Mouse (Mus musculus) MN1 (cell line): ENCODE measurements at regions not wholly inside any gene's neighbourhood (a gene's known extent, or its start where the extent isn't known, plus 50 kb on each side); places are given as distances from the start of the nearest gene placed in this dataset.

Source experiments
- DNase-seq: peaks from one replicate; pipeline ENCODE4 v3.0.0-alpha.2; 2016; ENCODE audit warnings: low spot score

DNA sequence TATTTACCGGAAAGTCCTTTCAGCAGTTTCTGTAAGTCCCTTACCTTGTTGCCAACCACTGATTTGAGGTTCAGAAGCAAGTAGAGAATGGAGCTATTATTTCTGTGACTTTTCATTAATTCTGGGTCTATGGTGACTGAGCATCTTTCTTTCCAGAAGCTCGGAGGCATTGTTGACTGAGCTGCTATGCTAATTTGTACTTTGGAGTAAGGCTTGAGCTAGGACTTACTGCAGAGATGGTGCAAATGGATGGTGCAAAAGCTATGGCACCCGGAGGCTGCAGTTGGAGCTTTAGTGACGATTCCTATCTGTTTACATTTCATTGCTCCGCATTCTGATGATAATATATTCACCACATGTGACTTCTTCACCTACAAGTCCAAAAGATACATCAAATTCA, 266.2 kb downstream of the Spry2 start:
- no peak for DNase-seq

DNA sequence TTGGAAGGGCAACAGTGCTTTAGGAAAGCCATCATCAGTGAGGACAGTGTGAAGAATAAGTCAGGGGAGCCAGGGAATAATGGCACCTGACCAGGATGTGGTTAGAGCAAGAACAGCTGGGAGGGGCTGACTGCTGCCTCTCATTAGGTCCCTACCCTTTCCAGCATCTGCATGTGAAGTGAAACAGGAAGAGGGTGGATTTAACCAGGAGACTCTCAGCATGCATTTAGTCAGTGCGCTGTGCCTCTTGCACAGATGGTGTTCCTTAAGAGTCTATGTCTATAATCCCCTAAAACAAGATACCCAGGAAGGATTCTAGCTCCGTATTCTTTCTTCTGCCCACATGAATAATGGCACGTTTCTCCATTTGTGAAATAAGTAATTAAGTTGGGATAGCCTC, 267.9 kb downstream of the Spry2 start:
- DNase-seq = no peak

DNA sequence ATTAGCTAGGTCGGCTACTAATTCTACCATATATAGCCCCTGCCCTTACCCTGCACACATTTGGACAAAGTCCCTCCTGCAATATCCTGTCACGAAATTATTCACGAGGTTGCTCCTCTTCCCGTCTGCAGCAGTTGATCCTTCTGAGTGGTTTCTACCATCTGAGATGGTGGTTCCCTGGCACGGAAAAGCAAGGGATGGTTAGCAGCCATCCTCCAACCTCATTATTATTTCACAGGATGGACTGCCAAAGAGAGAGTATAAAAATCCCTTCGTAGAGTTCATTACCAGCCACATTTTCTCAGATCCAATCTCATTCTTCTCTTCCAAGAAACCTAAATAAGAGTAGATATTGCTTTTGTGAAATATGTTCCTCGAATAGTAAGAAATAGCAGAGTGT, 272.2 kb downstream of the Spry2 start:
- no peak for DNase-seq

DNA sequence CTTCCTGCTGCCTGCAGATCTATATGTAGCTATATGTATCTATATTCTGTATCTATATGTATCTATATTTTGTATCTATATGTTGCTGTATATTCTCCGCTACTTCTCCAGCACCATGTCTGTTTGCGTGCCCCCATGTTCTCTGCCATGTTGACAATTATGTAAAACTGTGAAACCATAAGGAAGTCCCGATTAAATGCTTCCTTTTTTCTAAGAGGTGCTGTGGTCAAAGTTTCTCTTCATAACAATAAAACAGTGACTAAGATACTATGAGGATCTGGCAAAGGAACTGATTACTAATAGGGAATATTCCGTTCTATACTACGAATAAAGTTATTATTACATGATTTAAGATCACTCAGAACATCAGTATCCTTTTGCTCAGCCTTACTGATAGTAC, 274.5 kb downstream of the Spry2 start:
- no peak for DNase-seq

DNA sequence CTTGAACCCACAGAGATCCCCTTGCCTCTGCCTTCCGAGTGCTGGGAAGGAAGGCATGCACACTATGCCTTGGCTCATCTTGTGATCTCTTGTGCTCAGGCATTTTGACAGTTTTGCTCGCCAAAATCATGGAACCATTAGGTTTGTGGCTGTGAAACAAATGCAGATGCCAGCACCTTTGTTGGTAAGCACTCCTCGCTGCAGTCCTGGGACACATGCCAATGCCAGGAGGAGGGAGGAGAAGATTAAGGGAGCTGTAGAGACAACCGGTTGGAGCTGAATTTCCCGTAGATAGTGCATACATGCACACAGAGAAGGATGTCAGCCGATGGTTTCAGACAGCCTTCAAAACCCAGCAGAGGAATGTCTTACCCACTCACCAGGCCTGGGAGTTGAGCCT, 275.5 kb downstream of the Spry2 start:
- DNase-seq = no peak

DNA sequence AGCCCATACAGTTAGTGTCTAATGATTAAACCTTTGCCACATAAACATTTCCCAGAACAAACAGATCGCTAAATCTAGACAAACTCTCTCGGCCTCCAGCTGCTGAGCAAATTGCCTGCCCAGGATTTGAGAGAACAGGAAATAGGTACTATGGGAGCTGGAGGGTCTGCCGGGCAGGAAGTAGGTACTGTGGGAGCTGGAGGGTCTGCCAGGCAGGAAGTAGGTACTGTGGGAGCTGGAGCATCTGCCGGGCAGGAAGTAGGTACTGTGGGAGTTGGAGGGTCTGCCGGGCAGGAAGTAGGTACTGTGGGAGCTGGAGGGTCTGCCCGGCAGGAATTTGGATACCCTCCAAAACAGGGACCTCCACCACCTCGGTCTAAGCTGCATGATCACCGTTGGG, 277.2 kb downstream of the Spry2 start:
- DNase-seq = no peak

DNA sequence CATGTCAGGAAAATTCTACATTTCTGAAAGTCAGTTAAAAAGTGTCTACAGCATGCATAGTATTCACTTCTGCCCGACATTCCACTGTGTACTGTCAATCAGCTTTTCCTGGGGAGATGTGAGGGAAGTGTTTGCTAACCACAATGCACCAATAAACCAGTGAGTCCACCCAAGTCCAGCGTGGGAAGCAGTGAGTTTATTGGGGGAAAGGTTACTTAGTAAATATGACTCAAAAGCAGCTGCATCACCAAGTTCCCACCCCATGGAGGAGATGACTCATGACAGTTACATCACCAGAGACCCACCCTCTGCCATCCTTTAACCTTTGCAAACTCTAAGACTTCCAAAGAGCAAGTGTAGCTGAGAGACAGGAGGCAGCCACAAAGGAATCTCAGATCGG, 280.9 kb downstream of the Spry2 start:
- DNase-seq = no peak

DNA sequence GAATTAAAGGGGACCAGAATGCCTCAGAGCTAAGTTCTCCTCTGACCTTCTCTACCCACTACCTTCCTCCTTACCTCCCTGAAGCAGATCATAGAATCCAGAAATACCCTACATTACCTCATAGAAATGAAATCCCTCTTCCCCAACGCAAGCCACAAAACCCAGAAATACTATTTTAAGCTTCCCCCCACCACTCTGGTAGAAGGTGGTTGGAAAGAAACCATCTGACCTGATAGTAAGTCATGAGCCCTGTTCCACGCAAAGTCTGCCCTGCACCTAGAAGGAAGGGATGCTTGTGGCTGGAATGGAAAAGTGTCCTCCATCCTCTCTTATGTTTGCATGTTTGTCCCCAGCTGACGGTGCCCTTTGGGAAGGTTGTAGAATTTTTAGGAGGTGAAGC, 283.8 kb downstream of the Spry2 start:
- no peak for DNase-seq

DNA sequence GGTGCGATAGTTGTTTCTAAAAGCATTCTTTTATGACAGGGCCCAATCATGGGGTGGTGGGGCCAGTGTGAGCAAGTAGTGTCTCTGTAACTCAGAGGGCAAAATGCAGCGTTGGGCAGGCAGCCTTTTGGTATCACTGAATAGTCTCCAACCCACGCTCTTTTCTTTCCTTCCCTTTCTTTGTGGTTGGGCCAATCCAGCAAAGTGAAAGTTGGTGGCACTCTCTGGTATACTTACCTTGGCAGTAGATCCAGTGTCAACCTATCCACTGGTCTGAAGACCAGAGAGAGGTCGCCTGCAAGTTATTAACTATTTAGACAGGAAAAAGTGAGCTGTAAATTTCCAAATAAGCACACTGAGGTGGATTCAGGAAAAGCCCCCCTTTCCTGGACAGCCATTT, 287.8 kb downstream of the Spry2 start:
- DNase-seq = no peak

DNA sequence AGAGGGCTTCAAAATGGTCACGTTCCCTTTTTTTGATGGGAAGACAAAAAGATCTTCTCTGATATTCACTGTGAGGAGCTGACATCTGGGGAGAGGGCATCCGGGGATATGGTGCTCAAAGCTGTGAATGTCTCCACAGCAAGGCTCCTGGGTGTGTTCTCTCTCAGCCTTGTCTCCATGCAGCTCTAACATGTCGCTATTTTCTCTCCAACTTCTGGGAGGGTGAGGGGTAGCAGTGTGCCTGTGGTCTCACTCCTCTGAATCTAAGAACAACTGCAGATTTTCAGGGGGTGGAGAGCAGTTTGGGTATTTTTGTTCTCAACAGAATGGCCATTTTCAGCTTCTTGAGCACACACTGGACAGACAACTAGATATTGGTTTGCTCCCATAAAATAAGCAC, 290.1 kb downstream of the Spry2 start:
- DNase-seq = no peak

DNA sequence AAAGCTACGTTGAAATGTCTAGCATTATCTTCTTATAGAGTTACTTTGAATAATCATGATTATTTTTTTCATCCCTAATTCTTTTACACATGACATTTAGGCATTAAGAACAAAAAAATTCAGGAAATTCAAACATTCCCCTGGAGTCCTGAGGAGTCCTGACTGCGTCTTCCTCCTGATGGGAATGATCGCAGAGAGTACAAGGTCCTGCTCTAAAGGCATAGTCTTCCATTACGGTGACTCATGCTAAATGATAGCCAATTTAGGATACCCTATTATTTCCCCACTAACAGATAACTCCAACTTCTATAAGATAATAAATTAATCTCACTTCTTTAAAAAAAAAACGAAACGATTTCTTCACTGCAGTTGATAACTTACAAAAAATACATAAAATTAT, 292.2 kb downstream of the Spry2 start:
- no peak for DNase-seq

DNA sequence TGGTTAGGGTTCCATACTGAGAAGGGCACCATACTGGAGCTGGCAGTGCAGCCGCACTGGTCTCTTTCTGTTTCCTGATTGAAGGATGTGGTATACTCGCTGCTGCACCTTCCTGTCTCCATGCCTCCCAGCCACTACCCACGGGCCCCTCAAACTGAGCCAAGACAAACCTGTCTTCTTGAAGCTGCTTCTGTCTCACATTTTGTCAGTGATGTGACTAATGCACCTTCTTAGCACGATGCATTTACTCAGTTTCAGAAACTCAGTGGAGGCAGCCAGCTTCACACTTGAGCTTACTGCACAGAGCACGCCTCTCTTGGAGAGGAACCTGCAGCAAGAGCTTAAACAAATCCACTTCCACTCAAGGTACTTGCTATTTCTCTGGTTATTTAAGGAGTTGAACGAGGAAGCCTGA, 293.6 kb downstream of the Spry2 start:
- DNase-seq = no peak

DNA sequence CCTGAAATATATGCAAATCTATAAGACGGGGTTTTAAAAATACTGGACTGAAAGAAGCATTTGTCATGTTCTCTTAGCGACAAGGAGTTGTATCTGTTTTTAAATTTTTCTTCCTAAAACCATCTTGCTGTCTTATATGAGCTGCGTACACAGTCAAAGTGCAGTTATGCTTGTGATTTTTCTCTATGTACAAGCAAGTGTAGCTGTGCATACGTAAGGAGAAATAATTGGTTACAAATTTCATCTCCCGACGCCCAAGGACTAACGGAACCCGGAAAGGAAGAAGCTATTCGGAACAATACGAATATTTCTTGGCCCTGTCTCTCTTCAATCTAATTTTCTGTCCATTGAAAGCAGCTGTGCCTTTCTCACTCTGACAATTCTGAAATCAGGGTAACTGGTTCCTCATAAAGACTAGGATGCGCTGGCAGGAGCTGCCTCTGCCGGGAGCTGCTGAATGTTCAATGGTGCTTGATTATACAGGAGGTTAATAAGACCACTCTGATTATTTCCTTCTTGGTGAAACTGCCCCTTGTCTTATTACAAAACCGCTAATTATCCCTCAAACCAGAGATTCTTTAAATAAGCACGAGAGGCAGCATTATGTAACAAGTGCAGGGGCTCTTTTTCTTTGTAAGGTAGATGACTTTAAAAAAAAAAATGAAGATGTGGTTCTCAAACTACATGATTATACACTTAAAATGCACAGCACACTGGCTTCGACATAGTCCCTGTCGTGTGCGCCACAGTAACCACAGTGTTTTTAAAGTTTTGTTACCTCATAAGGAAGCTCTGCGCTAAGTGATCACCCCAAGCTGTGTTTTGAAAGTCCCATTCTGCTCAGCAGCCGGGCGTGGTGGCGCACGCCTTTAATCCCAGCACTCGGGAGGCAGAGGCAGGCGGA, 296.8 kb downstream of the Spry2 start:
- DNase-seq = no peak

DNA sequence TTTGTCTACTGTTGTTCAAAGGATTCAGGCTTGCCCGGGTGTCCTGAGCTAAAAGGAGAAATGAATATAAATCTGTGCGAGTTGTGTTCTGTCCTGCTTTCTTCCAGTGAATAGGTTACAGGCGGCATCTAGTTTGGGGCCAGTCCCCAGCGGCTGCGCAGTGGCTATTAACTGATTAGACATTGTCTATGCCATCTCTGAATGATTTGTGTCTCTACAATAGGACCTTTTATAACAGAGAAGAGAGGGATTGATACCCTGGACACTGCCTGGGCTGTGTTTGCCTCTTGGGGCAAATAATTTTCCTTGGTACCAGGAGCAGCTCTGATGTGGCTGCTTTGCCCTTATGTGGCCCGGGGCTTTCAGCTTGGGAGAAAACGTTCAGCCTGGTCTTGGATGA, 306.9 kb downstream of the Spry2 start:
- peak; percentile 36 for DNase-seq

DNA sequence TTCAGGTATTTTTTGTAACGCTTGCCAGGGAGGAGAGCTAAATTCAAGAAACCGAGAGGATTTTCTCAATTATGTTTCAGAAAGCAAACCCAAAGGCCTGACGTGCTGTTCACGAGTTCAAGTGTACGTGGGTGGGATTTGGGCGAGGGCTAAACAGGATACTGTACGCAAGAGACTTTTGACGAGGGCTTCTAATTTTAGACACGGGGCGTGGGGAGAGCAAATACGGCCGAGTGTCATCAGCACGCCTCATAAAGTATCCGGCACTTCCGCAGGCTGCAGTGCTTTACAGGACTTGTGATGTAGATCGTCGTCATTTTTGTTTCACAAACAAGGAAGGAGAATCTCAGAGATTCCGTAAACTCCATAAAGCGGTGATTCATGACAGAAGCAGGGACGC, 307.4 kb downstream of the Spry2 start:
- peak; percentile 74 for DNase-seq

DNA sequence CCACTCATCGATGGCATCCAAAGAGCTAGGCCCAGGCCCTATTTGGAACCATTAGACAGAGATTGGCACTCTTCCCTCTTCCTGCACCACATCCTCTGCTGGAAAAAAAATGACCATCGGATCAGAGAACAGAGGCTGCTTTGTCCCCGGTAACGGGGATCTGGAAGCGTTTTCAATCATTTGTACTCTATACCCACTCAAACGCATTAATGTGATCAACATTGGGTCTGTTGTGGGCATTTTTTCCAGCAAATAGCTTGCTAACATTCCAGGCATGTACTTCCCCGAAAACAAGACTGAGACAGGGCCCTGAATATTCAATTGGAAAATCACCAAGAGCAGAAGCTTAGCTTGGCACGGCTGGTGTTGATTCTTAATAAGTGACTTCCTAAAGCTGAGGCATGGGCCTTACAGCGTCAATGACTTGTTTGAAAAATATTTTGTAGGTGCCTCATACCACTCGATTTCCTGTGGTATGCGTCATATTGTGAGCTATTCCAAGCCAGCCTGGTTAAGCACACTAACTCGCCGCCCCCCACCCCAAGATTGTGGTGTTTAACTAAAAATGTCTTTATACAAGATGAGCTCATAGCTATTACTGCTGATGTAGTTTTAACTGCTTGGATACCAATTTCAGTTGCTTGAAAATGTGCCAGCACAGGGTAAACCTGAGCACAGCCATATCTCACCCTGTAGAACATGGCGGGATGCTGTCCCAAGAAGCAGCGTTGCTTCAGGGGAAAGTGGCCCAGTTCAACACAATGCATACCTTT, 308.0 kb downstream of the Spry2 start:
- peak; percentile 69 for DNase-seq

DNA sequence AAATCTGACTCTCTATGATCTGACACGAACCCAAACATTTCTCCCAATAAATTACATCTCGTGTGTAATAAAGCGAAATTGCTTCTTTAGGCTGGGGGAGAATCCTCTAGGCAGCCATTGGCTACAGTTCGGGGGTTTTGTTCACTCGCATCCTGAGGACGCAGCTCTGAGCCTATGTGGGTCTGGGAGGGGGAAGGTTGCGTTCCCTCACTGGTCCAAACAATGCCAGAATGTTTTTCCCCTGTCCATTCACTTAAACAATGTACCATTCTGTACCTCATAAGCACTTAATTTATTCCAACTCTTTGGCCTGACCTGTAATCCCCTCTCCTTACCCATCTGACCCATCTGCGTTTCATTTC, 308.6 kb downstream of the Spry2 start:
- no peak for DNase-seq

DNA sequence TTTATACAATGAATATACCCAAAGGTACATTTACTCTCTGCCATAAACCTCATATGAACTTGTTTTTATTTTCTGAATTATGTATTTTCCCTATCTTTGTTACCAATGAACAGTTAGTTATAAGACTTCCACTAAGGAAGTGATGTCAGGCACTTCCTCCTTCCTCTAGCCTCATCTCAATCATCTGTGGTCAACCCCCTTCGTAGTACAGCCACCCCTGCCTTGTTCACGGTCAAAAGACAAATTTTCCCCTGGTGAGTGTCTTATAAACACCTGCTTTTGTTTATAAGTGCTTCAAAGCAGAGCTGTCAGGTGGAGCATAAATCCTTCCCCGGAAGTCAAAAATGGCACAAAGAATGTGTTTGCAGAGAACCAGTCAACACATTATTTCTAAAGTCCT, 312.0 kb downstream of the Spry2 start:
- DNase-seq = no peak

DNA sequence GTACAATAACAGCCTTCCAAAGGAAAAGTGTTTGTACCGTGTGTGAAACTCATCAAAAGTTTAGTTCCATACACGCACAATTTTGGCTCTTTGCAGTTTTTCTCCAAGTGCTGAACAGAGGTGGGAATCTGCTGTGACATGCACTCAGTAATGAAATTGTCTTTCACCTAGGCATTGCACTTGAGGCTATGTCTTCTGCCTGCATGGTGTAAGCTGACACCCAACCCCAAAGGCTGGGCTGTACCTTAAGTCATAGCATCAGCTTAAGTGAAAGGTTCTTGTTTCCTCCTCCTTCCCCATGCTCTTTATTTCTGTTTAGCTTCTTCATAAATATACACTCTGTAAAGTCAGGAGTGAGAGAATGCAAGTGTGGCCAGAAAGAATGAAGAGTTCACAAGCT, 313.1 kb downstream of the Spry2 start:
- no peak for DNase-seq

DNA sequence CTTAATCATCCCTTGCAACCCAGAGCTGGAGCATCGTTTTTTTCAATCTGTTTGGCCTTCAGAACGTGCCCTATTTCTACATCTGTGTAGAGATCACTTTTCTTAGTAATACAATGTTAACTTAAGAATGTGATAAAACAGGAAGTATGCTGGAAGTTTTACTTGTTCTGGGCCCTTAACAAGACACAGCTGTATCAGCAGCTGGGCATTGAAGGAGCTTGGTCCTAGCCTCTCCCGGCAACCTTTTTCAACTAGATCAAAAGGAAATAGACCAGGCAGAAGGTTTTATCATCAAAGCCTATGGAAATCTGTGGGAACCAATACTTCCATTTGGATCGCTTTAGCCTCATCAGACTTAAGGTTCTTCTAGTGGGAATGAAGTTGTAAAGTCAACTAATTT, 317.9 kb downstream of the Ndfip2 start:
- no peak for DNase-seq

DNA sequence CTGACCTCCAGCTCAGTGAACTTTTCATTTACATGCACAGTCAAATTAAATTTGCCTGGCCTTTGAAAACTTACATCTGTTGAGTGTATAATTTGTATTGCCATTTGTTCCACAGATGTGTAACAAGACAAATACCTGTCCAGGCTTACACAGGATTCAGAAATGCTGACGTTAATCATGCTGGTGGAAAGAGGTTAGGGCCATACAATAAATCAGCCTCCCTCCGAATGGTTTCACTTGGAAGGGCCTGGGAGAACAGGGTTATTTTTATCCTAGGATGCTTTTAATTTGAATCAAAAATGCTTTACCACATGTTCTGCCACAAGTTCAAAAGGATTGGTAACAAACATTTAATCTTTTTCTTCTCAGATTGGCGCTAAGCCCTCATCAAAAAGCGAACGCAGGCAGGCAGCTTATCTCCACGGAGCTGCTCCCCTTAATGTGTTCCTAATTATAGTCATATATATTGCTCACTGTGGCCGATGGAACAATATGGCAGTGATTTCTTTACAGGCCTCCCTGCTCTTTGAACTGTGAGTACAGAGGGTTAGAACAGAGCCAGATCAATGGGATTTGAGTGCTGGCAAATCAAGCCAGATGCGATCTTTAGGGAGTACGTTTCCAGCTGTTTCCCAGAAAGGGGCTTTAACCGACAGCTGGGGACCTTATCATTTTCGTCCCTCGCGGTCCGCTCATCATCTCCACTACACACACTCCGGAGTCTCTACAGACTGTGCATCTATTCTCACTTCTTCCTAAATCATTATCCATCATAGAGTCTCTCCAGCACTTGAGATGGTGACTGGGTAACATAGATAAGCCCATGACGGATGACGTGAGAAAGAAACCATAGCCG, 313.9 kb downstream of the Ndfip2 start:
- DNase-seq = no peak

DNA sequence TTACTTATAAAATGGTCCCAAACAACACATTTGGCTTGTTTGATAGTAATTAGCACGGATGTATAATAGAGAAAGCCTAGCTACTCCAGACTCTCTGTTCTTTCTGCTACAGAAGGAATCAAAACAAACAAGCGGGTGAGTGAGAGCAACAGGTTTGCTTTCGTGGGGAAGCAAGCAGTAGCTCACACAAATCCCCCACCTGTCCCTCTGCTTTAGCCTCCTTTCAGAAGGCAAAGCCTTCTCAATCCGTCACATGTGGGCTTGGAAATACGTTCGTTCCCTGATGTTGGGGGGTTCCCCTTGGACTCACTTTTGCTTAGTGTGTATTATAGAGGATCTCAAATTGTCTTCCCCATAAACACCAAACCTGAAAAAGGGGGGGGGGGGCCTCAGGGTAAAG, 311.8 kb downstream of the Ndfip2 start:
- no peak for DNase-seq

DNA sequence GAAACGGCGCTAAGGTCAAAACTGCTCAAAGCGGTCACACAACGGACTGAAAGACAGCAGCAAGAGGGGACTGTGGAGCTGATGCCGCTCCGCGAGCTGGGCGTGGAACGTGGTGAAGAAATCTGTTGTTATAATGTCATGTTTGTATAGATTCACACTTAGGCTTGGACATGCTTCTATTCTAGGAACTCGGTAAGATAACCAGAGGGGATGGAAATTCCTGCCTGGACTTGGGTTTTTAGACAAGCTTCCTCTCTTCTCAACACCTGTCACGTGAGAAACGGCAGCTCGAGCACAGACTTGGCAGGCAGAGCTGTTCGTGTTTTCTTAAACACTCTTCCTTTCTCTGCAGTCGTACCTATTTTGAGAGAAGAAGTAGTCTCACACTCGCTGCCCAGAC, 307.5 kb downstream of the Ndfip2 start:
- no peak for DNase-seq
